Mouse (Mus musculus) testis, adult 2 months (tissue): ENCODE data around the gene Olfr195.

Experiments used
- CTCF ChIP-seq: fragments of 200-500 bp; IDR thresholded peaks from 2 replicates; pipeline ENCODE4 v1.5.1; 2012; ENCODE audit warnings: low read depth, mild to moderate bottlenecking, inconsistent platforms, low read length, moderate library complexity; ENCODE audit not compliant: control insufficient read depth, insufficient read depth, insufficient replicate concordance
- POLR2A ChIP-seq: fragments of 200-500 bp; IDR thresholded peaks from 2 replicates; pipeline ENCODE4 v1.6.1; 2012; ENCODE audit warnings: low read depth, mild to moderate bottlenecking, inconsistent platforms, low read length, moderate library complexity; ENCODE audit not compliant: control insufficient read depth

DNA sequence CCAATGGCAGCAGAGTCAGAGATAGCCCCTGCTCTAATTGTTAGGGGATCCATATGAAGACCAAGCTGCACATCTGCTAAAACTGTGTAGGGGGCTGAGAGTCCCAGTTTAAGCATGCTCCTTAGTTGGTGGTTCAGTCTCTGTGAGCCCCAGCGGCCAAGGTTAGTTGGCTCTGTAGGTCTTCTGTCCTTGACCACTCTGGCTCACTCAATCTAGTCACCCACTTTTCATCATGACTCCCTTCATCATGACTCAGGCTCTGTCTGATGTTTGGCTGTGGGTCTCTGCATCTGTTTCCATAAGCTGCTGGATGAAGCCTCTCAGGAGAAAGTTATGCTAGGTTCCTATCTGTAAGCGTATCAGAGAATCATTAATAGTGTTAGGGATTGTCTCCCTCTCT is 5.2 kb downstream of the Olfr195 start:
- TF ChIP-seq CTCF (no peak), POLR2A (no peak)
